Mouse (Mus musculus) spleen, adult 12 weeks (tissue): ENCODE results near the gene Slc23a3.

Experiments used
- DNase-seq: peaks from one replicate; pipeline ENCODE4 v3.0.0; 2022; ENCODE audit warnings: low spot score

The Slc23a3 gene

GRCm38 (mm10) chr1:75138448-75138847 is 4.8 kb upstream of the Slc23a3 start:
- DNase-seq: no peak

DNA sequence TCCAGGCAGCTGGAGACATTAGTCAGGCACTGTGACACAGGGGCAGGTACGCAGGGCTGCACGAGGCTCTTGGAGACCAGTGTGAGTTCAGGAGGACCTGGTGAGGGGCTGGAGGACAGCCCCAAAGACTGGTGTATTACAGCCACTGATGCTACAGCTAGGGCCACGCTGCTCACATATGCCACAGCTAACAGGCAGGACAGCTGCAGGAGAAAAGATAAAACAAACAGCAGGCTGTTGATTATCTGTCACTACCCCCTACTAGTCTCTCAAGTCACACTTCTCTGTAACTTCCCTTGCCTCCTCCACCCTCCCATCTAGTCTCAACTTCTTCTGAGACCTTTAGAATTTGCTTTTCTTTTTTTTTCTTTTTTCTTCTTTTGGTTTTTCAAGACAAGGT is 3.0 kb upstream of the Slc23a3 start:
- no peak for DNase-seq

DNA sequence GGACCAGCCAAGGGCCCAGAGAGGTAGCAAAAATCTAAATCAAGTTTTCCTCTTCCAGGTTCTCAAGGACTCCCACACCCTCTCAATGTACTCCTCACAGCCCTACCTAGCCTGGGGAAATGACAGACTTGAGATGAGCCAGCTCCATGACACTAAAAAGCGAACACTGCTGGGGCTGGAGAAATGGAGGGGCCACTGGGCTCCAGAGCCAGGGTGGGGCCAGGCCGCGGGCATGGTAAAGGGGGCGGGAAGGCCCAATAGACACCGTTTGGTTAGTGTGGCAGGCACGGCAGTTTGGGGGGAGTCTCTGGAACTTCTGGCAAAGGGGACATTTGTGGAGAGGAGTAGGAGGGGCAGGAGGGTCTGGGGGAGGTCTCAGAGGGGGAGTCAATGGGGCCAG is 2.6 kb upstream of the Slc23a3 start:
- no peak for DNase-seq

- DNase-seq: no peak
Measured at GRCm38 (mm10) chr1:75128641-75129040, 5.0 kb downstream of the Slc23a3 start.

DNA sequence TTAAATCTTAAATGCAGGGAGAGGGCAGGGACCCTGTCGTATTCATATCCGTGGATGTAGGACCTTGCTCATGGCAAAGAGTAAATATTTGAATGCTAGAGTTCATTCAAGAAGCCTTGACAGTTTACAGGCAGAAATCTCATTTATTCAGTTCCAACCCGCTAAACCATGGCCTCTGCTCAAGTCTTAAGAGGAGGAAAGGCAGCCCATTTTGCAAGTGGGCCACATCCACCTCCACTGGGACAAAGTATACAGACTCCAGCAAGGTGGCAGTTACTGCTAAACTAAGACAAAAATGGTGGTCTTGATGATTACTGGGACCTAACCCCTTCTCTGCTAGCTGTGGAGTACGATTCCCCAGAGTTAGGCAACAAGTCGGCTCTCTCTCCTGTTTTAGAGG is 8.3 kb downstream of the Slc23a3 start:
- no peak for DNase-seq

DNA sequence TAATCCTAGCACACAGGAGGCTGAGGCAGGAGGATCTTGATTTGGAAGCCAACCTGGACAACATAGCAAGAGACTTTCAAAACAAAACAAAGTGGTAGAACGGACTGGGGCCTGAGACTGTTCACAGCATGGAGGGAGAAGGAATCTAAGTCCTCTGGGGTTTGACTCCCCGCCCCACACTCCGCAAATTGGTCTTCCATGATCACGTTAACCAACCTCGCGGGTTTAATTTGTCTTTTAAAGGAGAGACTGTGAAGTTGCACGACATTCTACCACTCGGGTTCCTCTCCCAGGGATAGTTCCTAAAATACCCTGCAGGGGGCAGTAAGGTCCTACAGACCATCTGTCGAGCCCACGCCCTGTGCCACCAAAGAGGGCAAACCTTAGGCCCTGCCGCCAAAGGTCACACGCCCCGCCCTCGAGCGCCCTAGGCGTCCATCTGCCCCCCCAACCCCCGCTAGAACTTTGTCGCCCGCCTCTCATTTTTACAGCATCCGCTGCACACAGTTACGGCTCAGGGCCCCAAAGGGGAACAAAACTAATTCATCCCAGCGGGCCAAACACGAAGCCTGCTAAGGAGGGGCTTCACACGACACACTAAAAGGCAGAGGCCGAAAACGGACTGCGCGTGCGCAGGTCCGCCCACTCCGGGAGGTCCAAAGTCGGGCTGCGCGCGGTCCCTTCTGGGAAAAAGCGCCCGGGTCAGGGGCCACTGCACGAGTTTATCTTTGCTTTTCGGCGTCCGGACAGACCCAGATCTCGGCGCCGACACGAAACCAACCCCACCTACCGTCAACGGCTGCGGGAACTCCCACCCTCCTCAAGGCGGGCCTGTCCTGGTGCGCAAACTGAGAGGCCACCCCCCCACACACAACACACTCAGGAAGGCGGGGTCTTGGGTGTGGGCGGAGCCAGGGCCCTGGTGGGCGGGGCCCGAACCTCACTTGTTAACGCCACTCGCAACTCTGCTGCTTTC is 9.1 kb downstream of the Slc23a3 start, which contains the start of gene Nhej1:
Nhej1 (minus strand) TSS at position 855 of the 976 bp plus-strand sequence.
- DNase-seq: peak; percentile 97

- DNase-seq: no peak
Measured at GRCm38 (mm10) chr1:75122211-75122610, 11.5 kb downstream of the Slc23a3 start.
